Mouse (Mus musculus): ENCODE results near the gene Prkab1. TPM values are rescaled to one million over a fixed set of nuclear protein-coding genes. Genes with fewer than 3 reads are reported as not detected.

The Prkab1 gene
- polyA plus RNA-seq (2015; fragmentation: Nextera tagmentation; extraction: Ambion mirVana): 33.7 and 57.4 TPM in 2 replicates

DNA sequence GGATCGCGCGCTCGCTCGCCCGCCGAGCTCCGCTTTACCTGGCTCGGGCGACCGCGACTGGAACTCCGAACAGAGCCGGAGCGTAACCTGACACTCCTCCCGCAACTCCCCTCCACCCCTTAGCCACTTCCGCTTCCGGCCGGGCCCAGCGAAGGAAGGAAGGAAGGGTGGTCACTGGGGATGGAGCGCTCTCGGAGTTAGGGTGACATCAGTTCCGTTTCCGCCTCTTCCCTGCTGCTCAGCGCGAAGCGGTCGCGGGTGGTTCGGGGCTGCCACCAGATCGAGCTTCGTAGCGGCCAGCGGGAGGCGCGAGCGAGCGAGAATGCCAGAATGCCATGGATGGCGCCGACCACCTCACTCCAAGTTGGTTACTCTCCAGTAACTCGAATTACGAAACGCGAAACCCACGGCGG, at the start of gene Prkab1:
Gene Prkab1 (minus strand): TSS at position 182 of the 413 bp plus-strand sequence.

Other genes with a start within 250 kb of the Prkab1 start
- 8.2 and 10.4 TPM in 2 replicates for gene Cit, start 179.2 kb downstream of the Prkab1 start, polyA plus RNA-seq (2015; fragmentation: Nextera tagmentation; extraction: Ambion mirVana)
- gene Tmem233, start 58.7 kb upstream of the Prkab1 start, polyA plus RNA-seq (2015; fragmentation: Nextera tagmentation; extraction: Ambion mirVana): not detected in 2 replicates